Mouse (Mus musculus) bone marrow macrophage, adult 2 months (primary cell): ENCODE measurements at regions not wholly inside any gene's neighbourhood (a gene's known extent, or its start where the extent isn't known, plus 50 kb on each side); places are given as distances from the start of the nearest gene placed in this dataset.

Experiments
- H3K27ac ChIP-seq: 2 replicates; pipeline ENCODE4 v1.5.1; 2012; ENCODE audit warnings: low read depth, low read length; ENCODE audit not compliant: insufficient read depth
- H3K4me1 ChIP-seq: 2 replicates; pipeline ENCODE4 v1.6.1; 2012; ENCODE audit warnings: low read length; ENCODE audit not compliant: control insufficient read depth, insufficient read depth
- H3K4me3 ChIP-seq: 2 replicates; pipeline ENCODE4 v1.5.1; 2012; ENCODE audit warnings: mild to moderate bottlenecking, low read length, moderate library complexity; ENCODE audit not compliant: insufficient read depth
- CTCF ChIP-seq: IDR thresholded peaks from 2 replicates; pipeline ENCODE4 v1.5.1; 2012; ENCODE audit warnings: low read depth, mild to moderate bottlenecking, low read length, moderate library complexity
- POLR2A ChIP-seq: IDR thresholded peaks from 2 replicates; pipeline ENCODE4 v1.6.1; 2012; ENCODE audit warnings: mild to moderate bottlenecking, low read depth, low read length, borderline replicate concordance

DNA sequence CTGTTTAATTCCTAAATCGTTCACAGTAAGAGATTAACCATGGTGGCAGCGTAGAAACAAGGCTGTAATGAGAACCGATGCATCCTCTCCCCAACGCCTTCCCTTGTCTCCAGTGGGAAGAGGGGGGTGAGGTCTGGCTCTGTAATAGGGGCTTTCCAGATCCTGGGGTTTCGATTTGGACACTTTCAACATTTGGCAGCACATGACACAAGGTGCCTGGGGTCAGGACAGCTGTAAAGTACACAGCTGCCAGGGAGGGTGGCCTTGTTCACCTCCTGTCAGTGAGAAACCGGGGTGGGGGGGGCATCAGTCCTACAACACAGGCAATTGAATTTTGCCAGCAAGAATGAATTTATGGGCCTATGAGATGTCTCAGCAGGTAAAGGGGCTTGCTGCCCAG lies 66.6 kb upstream of the Errfi1 start:
- Histone ChIP-seq H3K4me1 (peaks cover 23% of the 10 kb centered on the region), H3K27ac (no peak overlapping the region), H3K4me3 (no peak overlapping the region)
- TF ChIP-seq POLR2A (no peak), CTCF (no peak)

DNA sequence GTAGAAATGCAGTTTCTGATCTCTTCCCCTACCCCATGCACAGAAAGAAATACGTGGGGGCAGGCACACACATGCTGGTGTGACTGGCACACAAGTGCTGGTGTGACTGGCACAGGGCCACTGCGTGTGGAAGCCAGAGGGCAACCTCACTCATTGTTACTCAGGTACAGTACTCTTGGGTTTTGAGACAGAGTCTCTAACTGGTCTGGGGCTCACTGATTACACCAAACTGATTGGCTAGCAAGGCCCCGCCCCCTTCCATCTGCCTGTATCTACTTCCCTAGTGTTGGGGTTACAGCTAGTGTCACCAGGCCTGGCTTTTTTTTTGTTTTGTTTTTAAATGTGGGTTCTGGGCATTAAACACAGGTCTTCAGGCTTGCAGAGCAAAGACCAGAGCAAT lies 67.1 kb upstream of the Errfi1 start:
- H3K4me1 ChIP-seq, result peaks cover 23% of the 10 kb centered on the region
- no peak overlapping the region for H3K4me3 ChIP-seq
- TF ChIP-seq POLR2A, result no peak
- no peak for TF ChIP-seq CTCF
- no peak overlapping the region for H3K27ac ChIP-seq

DNA sequence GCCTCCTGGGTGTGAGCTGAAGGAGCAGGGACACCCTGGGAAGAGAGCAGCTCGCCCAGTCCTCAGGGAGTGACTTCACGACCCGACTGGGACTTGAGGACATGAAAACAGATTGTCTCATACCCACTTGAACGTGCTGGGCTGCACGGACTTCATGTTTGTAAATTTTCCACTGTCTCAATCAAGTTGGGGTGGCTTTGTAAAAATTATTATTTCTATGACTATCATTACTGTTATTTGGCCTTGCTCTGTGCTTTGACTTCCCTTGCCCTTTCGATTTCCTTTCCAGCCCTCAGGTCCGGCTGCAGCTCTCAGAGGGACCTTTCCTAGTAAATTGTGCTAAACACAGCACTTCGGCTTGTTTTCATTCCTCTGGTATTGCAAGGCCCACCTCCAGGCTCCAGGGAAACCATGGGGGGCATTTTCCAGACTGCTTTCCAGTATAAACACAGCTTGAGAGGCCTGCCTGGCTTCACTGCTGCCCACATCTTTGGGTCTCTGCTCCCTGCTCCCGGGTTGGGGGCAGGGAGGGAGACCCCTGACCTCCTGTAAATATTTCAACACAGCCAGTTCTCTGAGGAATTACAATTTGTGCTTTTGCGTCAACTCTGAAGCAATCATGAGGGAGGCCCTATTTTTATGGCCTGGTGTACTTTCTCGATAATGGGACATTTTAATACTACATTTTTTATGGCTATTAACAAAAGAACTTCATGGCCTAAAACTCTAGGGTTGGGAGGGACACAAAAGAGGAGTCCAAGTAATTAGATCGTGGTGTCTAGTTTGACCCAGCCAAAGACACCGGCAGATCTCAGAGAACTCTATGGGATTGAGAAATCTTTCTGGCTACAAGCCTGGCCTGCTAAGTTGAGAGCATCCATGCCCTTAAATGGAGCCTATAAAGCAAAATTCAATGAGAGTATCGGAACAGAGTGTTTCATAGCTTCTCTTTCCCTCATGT lies 68.9 kb upstream of the Errfi1 start:
- Histone ChIP-seq H3K27ac (no peak overlapping the region), H3K4me1 (peaks cover 23% of the 10 kb centered on the region), H3K4me3 (no peak overlapping the region)
- TF ChIP-seq CTCF (no peak), POLR2A (no peak)

- TF ChIP-seq CTCF, result no peak
- TF ChIP-seq POLR2A, result no peak
- no peaks in the 10 kb centered on the region for H3K4me1 ChIP-seq
- H3K27ac ChIP-seq, result no peak overlapping the region
- H3K4me3 ChIP-seq, result no peak overlapping the region
Observed at GRCm38 (mm10) chr4:150781304-150781703, 72.4 kb upstream of the Errfi1 start.

DNA sequence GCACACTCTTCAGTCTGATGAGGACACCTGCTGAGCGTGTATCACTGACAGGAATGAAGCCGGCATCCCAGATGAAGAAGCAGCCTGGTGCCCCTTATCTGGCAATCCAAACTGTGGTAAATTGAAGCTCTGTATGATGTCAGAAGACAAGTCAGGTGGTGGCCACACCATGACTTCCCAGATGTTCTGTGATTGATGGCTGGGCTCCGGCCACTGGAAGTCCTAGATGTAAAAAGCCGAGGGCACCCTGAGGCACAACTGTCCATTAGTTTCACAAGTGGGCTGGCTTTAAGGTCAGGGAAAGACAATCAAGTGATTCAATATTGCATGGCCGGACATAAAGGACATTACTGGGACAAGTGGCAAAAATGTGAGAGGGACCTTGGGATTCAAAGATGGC lies 74.4 kb upstream of the Errfi1 start:
- Histone ChIP-seq H3K27ac (no peak overlapping the region), H3K4me1 (no peaks in the 10 kb centered on the region), H3K4me3 (no peak overlapping the region)
- TF ChIP-seq POLR2A (no peak), CTCF (no peak)

DNA sequence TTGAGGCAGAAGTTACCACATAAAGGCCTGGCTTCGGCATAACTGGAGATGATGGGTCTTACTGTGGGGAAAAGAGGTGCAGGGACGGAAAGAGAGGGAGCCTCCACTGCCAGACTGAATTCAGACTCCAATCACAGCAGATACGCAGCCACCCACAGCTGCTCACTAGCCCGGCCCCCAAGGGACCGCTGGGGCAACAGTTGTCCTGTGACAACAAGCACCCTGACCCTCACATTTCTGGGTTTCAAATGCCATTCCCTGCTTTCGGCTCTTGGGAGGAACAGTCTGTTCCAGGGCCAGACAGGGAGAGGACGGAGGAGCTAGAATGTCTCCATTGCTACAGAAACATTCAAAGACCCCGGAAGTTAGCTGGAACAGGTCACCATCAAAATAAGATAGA lies 75.0 kb upstream of the Errfi1 start:
- Histone ChIP-seq H3K27ac (no peak overlapping the region), H3K4me3 (no peak overlapping the region), H3K4me1 (no peaks in the 10 kb centered on the region)
- TF ChIP-seq POLR2A (no peak), CTCF (no peak)

- H3K4me1 ChIP-seq, result peaks cover 2% of the 10 kb centered on the region
- no peak overlapping the region for H3K4me3 ChIP-seq
- TF ChIP-seq POLR2A, result no peak
- TF ChIP-seq CTCF, result no peak
- no peak overlapping the region for H3K27ac ChIP-seq
Observed at GRCm38 (mm10) chr4:150775695-150776521, 77.8 kb upstream of the Errfi1 start.

- H3K27ac ChIP-seq, result no peak overlapping the region
- TF ChIP-seq CTCF (no peak), POLR2A (no peak)
- H3K4me3 ChIP-seq, result no peak overlapping the region
- peaks cover 2% of the 10 kb centered on the region for H3K4me1 ChIP-seq
Observed at GRCm38 (mm10) chr4:150775281-150775680, 78.4 kb upstream of the Errfi1 start.

DNA sequence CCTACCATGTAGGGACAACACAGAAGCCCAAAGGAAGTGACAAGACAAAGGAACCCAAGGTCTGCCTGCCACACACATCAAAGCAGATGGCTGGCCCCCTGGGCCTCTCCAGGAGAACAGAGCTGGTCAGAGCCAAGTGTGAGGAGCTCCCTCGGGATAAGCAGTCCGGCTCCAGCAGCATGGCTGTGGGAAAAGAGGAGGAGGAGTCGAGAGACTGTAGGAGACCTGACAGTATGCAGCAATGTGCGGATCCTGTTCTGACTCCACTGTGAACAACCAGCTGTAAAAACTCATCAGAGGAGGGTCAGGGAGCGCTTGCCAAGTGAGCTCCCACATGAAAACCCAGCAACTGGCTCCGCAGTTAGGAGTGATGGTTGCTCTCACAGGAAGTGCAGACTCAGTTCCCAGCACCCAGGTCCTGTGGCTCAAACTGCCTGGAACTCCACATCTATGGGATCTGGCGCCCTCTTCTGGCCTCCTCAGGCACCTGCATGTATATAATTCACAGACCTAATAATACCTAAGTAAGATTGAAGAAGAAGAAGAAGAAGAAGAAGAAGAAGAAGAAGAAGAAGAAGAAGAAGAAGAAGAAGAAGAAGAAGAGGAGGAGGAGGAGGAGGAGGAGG lies 79.3 kb upstream of the Errfi1 start:
- H3K4me1 ChIP-seq, result peaks cover 2% of the 10 kb centered on the region
- TF ChIP-seq CTCF, result no peak
- no peak for TF ChIP-seq POLR2A
- H3K27ac ChIP-seq, result no peak overlapping the region
- no peak overlapping the region for H3K4me3 ChIP-seq
